Mouse (Mus musculus) MEL (cell line): ENCODE measurements at regions not wholly inside any gene's neighbourhood (a gene's known extent, or its start where the extent isn't known, plus 50 kb on each side); places are given as distances from the start of the nearest gene placed in this dataset.

Source experiments
- DNase-seq: peaks from one replicate; pipeline ENCODE4 v3.0.0; 2011; ENCODE audit warnings: low read depth, low spot score
- H3K27ac ChIP-seq: 2 replicates; pipeline ENCODE4 v1.5.1; 2012; ENCODE audit warnings: low read depth, mild to moderate bottlenecking, control low read depth, low read length, moderate library complexity; ENCODE audit not compliant: control insufficient read depth
- H3K27me3 ChIP-seq, 2 experiments: fragments of 150-350 bp in 1 of 2; sonication (generic) in 1 of 2; 2 replicates each; pipeline ENCODE4 v1.6.1; 2012; ENCODE audit warnings: low read length in 2 of 2, mild to moderate bottlenecking in 2 of 2, improper control_type of control experiment in 1 of 2, moderate library complexity in 1 of 2; ENCODE audit not compliant: insufficient read depth in 2 of 2, control insufficient read depth in 1 of 2
- H3K36me3 ChIP-seq, 2 experiments: 2 replicates each; pipeline ENCODE4 v1.6.1; 2012 to 2014; ENCODE audit warnings: low read length in 2 of 2, improper control_type of control experiment in 1 of 2, inconsistent platforms in 1 of 2, mild to moderate bottlenecking in 1 of 2; ENCODE audit not compliant: insufficient read depth in 2 of 2, control insufficient read depth in 1 of 2
- H3K4me1 ChIP-seq, 2 experiments: fragments of 150-350 bp in 1 of 2; sonication (generic) in 1 of 2; 2 replicates each; pipeline ENCODE4 v1.6.1; 2012; ENCODE audit warnings: low read length in 2 of 2, improper control_type of control experiment in 1 of 2, mild to moderate bottlenecking in 1 of 2; ENCODE audit not compliant: insufficient read depth in 2 of 2, control insufficient read depth in 1 of 2
- H3K4me3 ChIP-seq, 2 experiments: fragments of 150-350 bp in 1 of 2; sonication (generic) in 1 of 2; 2 replicates each; pipeline ENCODE4 v1.5.1; 2012; ENCODE audit warnings: low read depth in 2 of 2, low read length in 2 of 2, mild to moderate bottlenecking in 2 of 2, moderate library complexity in 2 of 2, control low read depth in 1 of 2, improper control_type of control experiment in 1 of 2; ENCODE audit not compliant: control insufficient read depth in 1 of 2, insufficient read depth in 1 of 2
- H3K79me2 ChIP-seq: 2 replicates; pipeline ENCODE4 v1.6.1; 2012; ENCODE audit warnings: mild to moderate bottlenecking, low read length, moderate library complexity; ENCODE audit not compliant: control insufficient read depth, poor library complexity, insufficient read depth
- H3K9ac ChIP-seq: 2 replicates; pipeline ENCODE4 v1.6.1; 2012; ENCODE audit warnings: low read depth, mild to moderate bottlenecking, control low read depth, low read length, moderate library complexity; ENCODE audit not compliant: control insufficient read depth, poor library complexity, severe bottlenecking
- H3K9me3 ChIP-seq: fragments of 150-350 bp; sonication (generic); replicated peaks from 2 replicates; pipeline ENCODE4 v1.6.1; 2012; ENCODE audit warnings: mild to moderate bottlenecking, low read length, improper control_type of control experiment, moderate library complexity; ENCODE audit not compliant: insufficient read depth
- CHD1 ChIP-seq: IDR thresholded peaks from 2 replicates; pipeline ENCODE4 v1.6.1; 2012; ENCODE audit warnings: low read depth, mild to moderate bottlenecking, inconsistent platforms, low read length, improper control_type of control experiment
- CHD2 ChIP-seq: IDR thresholded peaks from 2 replicates; pipeline ENCODE4 v1.6.1; 2011; ENCODE audit warnings: low read length, improper control_type of control experiment
- CTCF ChIP-seq, 3 experiments: IDR thresholded peaks in 2 of 3; conservative IDR thresholded peaks in 1 of 3; 2 replicates each; pipeline ENCODE4 v1.5.1; 2011 to 2012; ENCODE audit warnings: low read length in 3 of 3, low read depth in 2 of 3, mild to moderate bottlenecking in 2 of 3, improper control_type of control experiment in 1 of 3, inconsistent platforms in 1 of 3, mixed read lengths in 1 of 3, moderate library complexity in 1 of 3; ENCODE audit not compliant: control insufficient read depth in 1 of 3, insufficient read depth in 1 of 3, poor library complexity in 1 of 3, severe bottlenecking in 1 of 3
- E2F4 ChIP-seq: IDR thresholded peaks from 2 replicates; pipeline ENCODE4 v1.6.1; 2011; ENCODE audit warnings: low read depth, low read length, improper control_type of control experiment, borderline replicate concordance
- ELF1 ChIP-seq: IDR thresholded peaks from 2 replicates; pipeline ENCODE4 v1.6.1; 2014; ENCODE audit warnings: low read depth, mild to moderate bottlenecking, inconsistent platforms, low read length, improper control_type of control experiment, moderate library complexity
- ETS1 ChIP-seq: IDR thresholded peaks from 2 replicates; pipeline ENCODE4 v1.6.1; 2012; ENCODE audit warnings: low read depth, mild to moderate bottlenecking, inconsistent platforms, low read length, improper control_type of control experiment, moderate library complexity
- GATA1 ChIP-seq: IDR thresholded peaks from 2 replicates; pipeline ENCODE4 v1.6.1; 2011; ENCODE audit warnings: low read depth, low read length, improper control_type of control experiment
- HCFC1 ChIP-seq: IDR thresholded peaks from 2 replicates; pipeline ENCODE4 v1.6.1; 2012; ENCODE audit warnings: low read depth, mild to moderate bottlenecking, inconsistent platforms, low read length, improper control_type of control experiment, moderate library complexity
- JUND ChIP-seq: IDR thresholded peaks from 2 replicates; pipeline ENCODE4 v1.6.1; 2011; ENCODE audit warnings: low read depth, mild to moderate bottlenecking, improper control_type of control experiment, low read length
- KAT2A ChIP-seq: conservative IDR thresholded peaks from 2 replicates; pipeline ENCODE4 v1.6.1; 2012; ENCODE audit warnings: low read depth, low read length, improper control_type of control experiment, inconsistent platforms
- MAFK ChIP-seq: IDR thresholded peaks from 2 replicates; pipeline ENCODE4 v1.6.1; 2011; ENCODE audit warnings: low read depth, mild to moderate bottlenecking, low read length, improper control_type of control experiment, borderline replicate concordance
- MXI1 ChIP-seq: IDR thresholded peaks from 2 replicates; pipeline ENCODE4 v1.6.1; 2011; ENCODE audit warnings: mild to moderate bottlenecking, low read depth, low read length, improper control_type of control experiment
- MYB ChIP-seq: IDR thresholded peaks from 2 replicates; pipeline ENCODE4 v1.6.1; 2011; ENCODE audit warnings: mild to moderate bottlenecking, low read depth, low read length, improper control_type of control experiment
- NELFE ChIP-seq: IDR thresholded peaks from 2 replicates; pipeline ENCODE4 v1.6.1; 2011; ENCODE audit warnings: low read depth, low read length, improper control_type of control experiment
- NRF1 ChIP-seq: IDR thresholded peaks from 2 replicates; pipeline ENCODE4 v1.6.1; 2014; ENCODE audit warnings: low read depth, mild to moderate bottlenecking, inconsistent platforms, low read length, improper control_type of control experiment, moderate library complexity; ENCODE audit not compliant: poor library complexity, insufficient read depth, severe bottlenecking
- POLR2A ChIP-seq, 2 experiments: IDR thresholded peaks; 2 replicates each; pipeline ENCODE4 v1.6.1; 2011 to 2012; ENCODE audit warnings: low read length in 2 of 2, mild to moderate bottlenecking in 2 of 2, control low read depth in 1 of 2, improper control_type of control experiment in 1 of 2, low read depth in 1 of 2, moderate library complexity in 1 of 2; ENCODE audit not compliant: control insufficient read depth in 1 of 2, insufficient read depth in 1 of 2, poor library complexity in 1 of 2
- POLR2AphosphoS2 ChIP-seq: IDR thresholded peaks from 2 replicates; pipeline ENCODE4 v1.6.1; 2011; ENCODE audit warnings: low read length, improper control_type of control experiment
- POLR2AphosphoS5 ChIP-seq: IDR thresholded peaks from 2 replicates; pipeline ENCODE4 v1.6.1; 2012; ENCODE audit warnings: low read depth, borderline replicate concordance, mild to moderate bottlenecking, inconsistent platforms, low read length, moderate library complexity, mixed read lengths
- RAD21 ChIP-seq: IDR thresholded peaks from 2 replicates; pipeline ENCODE4 v1.6.1; 2011; ENCODE audit warnings: mild to moderate bottlenecking, low read depth, low read length, improper control_type of control experiment
- SIN3A ChIP-seq: IDR thresholded peaks from 2 replicates; pipeline ENCODE4 v1.6.1; 2012; ENCODE audit warnings: low read length, improper control_type of control experiment, inconsistent platforms
- SMC3 ChIP-seq: IDR thresholded peaks from 2 replicates; pipeline ENCODE4 v1.6.1; 2011; ENCODE audit warnings: low read depth, low read length, improper control_type of control experiment
- TAL1 ChIP-seq: IDR thresholded peaks from 2 replicates; pipeline ENCODE4 v1.6.1; 2012; ENCODE audit warnings: mild to moderate bottlenecking, inconsistent platforms, low read length, moderate library complexity, mixed read lengths
- TBP ChIP-seq: IDR thresholded peaks from 2 replicates; pipeline ENCODE4 v1.8.0; 2011; ENCODE audit warnings: low read depth, low read length, improper control_type of control experiment
- USF1 ChIP-seq: IDR thresholded peaks from 2 replicates; pipeline ENCODE4 v1.6.1; 2014; ENCODE audit warnings: low read depth, mild to moderate bottlenecking, inconsistent platforms, low read length, improper control_type of control experiment, moderate library complexity
- ZKSCAN1 ChIP-seq: IDR thresholded peaks from 2 replicates; pipeline ENCODE4 v1.6.1; 2012; ENCODE audit warnings: low read depth, mild to moderate bottlenecking, inconsistent platforms, low read length, improper control_type of control experiment, moderate library complexity
- ZMIZ1 ChIP-seq: IDR thresholded peaks from 2 replicates; pipeline ENCODE4 v1.6.1; 2012; ENCODE audit warnings: low read depth, mild to moderate bottlenecking, inconsistent platforms, low read length, improper control_type of control experiment, moderate library complexity

DNA sequence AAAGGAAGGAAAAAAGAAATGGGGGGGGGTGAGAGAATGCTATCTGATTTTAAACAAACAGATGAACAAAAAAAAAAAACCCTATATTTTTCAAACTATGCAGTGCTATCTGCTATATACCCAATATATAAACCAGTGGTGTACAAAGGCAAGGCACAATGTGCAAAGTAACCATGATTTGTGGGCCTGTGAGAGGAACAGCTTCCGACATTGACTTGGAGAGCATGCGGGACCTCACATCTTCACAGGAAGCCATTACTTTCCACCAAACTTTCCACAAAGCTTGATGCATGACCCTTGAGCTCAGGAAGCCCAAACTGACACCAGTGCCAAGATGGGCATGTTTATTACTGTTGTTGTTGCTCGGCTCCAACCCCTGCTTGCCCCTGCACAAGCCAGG lies 299.3 kb upstream of the Cd180 start:
- Histone ChIP-seq H3K4me3 (no peak overlapping the region), H3K27ac (no peak overlapping the region), H3K4me1 (no peaks in the 10 kb centered on the region), H3K27me3 (no peaks in the 10 kb centered on the region), H3K79me2 (no peaks in the 10 kb centered on the region), H3K9me3 (no peaks in the 10 kb centered on the region), H3K36me3 (no peaks in the 10 kb centered on the region), H3K9ac (no peak overlapping the region)
- TF ChIP-seq RAD21 (no peak), JUND (no peak), ETS1 (no peak), MAFK (no peak), ZMIZ1 (no peak), HCFC1 (no peak), SMC3 (no peak), E2F4 (no peak), MYB (no peak), USF1 (no peak), GATA1 (no peak), ZKSCAN1 (no peak), CHD2 (no peak)
- no peak for DNase-seq

DNA sequence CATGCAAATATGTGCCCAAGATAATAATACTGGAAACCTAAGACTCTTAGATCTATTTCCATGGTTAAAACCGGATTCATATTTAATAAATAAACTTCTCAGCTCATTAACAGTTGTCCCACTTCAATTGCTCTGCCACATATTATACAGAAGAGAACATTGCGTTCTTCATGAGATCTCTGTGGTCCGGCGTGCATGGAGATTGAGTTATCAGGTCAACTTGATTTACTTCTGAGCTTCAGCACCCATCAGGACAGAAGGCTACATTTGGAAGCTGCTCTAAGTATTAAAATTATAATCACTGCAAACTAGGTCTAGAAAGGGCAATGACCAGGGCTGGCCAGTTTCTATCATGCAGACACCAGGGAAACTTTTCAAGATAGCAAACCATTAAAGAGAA lies 295.9 kb upstream of the Cd180 start:
- Histone ChIP-seq H3K9ac (no peak overlapping the region), H3K27ac (no peak overlapping the region), H3K4me1 (no peaks in the 10 kb centered on the region), H3K9me3 (no peaks in the 10 kb centered on the region), H3K4me3 (no peak overlapping the region), H3K36me3 (no peaks in the 10 kb centered on the region), H3K27me3 (no peaks in the 10 kb centered on the region), H3K79me2 (no peaks in the 10 kb centered on the region)
- DNase-seq: no peak
- TF ChIP-seq CHD1 (no peak), ELF1 (no peak), NELFE (no peak), CTCF (IDR thresholded peaks at IDR 0.05 in 2 of 3, conservative IDR thresholded peaks at IDR 0.05 in 1 of 3; ENCODE audit: control insufficient read depth in 1 of 3, insufficient read depth in 1 of 3, low read depth in 2 of 3, low read length in 3 of 3, poor library complexity in 1 of 3, severe bottlenecking in 1 of 3) (no peak), HCFC1 (no peak)

DNA sequence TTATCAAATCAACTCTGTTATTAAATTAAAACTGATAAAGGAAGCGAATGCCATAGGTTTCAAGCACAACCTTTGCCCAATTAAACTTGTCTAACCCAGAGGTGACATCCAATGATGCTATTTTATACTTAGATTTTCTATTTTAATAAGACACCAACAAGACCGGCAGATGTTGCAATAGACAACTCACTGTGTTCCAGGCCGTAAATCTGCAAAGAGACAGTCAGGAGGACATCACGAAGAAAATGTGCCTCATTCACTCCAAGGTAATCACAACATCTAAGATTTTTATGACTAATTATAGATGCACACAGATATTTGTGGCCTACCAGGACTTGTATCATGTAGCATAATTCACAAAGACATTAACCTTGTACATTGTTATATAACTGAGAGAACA lies 281.5 kb upstream of the Cd180 start:
- Histone ChIP-seq H3K4me3 (no peak overlapping the region), H3K27me3 (no peaks in the 10 kb centered on the region), H3K79me2 (no peaks in the 10 kb centered on the region), H3K4me1 (no peaks in the 10 kb centered on the region), H3K27ac (no peak overlapping the region), H3K9me3 (no peaks in the 10 kb centered on the region), H3K9ac (no peak overlapping the region), H3K36me3 (no peaks in the 10 kb centered on the region)
- no peak for DNase-seq
- TF ChIP-seq NRF1 (no peak), MYB (no peak), SIN3A (no peak), MAFK (no peak), ZMIZ1 (no peak), NELFE (no peak), KAT2A (no peak), POLR2AphosphoS2 (no peak), TAL1 (no peak), CHD2 (no peak), TBP (no peak), POLR2AphosphoS5 (no peak), ZKSCAN1 (no peak), ELF1 (no peak), RAD21 (no peak), MXI1 (no peak), POLR2A (IDR thresholded peaks at IDR 0.05; ENCODE audit: control insufficient read depth in 1 of 2, insufficient read depth in 1 of 2, low read depth in 1 of 2, low read length in 2 of 2, poor library complexity in 1 of 2) (no peak), E2F4 (no peak)
